Mouse (Mus musculus): ENCODE results near the gene Mgat3.

The Mgat3 gene

GRCm38 (mm10) chr15:80182072-80182700, 8.7 kb downstream of the Mgat3 start:
- no peak for DNase-seq

GRCm38 (mm10) chr15:80188927-80189326, 15.4 kb downstream of the Mgat3 start:
- DNase-seq = no peak

GRCm38 (mm10) chr15:80190075-80190474, 16.6 kb downstream of the Mgat3 start:
- DNase-seq = no peak

GRCm38 (mm10) chr15:80191585-80192245, 18.2 kb downstream of the Mgat3 start:
- no peak for DNase-seq

- DNase-seq = no peak
Measured at GRCm38 (mm10) chr15:80192246-80192585, 18.7 kb downstream of the Mgat3 start.

- no peak for DNase-seq
Measured at GRCm38 (mm10) chr15:80192847-80193246, 19.3 kb downstream of the Mgat3 start.

- DNase-seq = no peak
Measured at GRCm38 (mm10) chr15:80199556-80199955, 26.0 kb downstream of the Mgat3 start.

GRCm38 (mm10) chr15:80202111-80202775, 28.7 kb downstream of the Mgat3 start:
- DNase-seq = no peak

GRCm38 (mm10) chr15:80203406-80203805, 29.9 kb downstream of the Mgat3 start:
- peak; percentile 58 for DNase-seq

GRCm38 (mm10) chr15:80206057-80206565, 32.6 kb downstream of the Mgat3 start:
- no peak for DNase-seq

GRCm38 (mm10) chr15:80208446-80208845, 34.9 kb downstream of the Mgat3 start:
- DNase-seq = no peak

GRCm38 (mm10) chr15:80213688-80214087, 40.2 kb downstream of the Mgat3 start:
- DNase-seq = no peak

- peak; percentile 40 for DNase-seq
Measured at GRCm38 (mm10) chr15:80215716-80216479, 42.4 kb downstream of the Mgat3 start.

- DNase-seq = no peak
Measured at GRCm38 (mm10) chr15:80216480-80216820, 42.9 kb downstream of the Mgat3 start.

- DNase-seq = no peak
Measured at GRCm38 (mm10) chr15:80217476-80217875, 44.0 kb downstream of the Mgat3 start.

GRCm38 (mm10) chr15:80219211-80219610, 45.7 kb downstream of the Mgat3 start:
- DNase-seq = peak; percentile 57

GRCm38 (mm10) chr15:80219705-80220657, 46.5 kb downstream of the Mgat3 start:
- DNase-seq = no peak

- DNase-seq = no peak
Measured at GRCm38 (mm10) chr15:80221031-80221430, 47.5 kb downstream of the Mgat3 start.

- no peak for DNase-seq
Measured at GRCm38 (mm10) chr15:80223751-80224150, 50.2 kb downstream of the Mgat3 start.

GRCm38 (mm10) chr15:80225208-80225607, 51.7 kb downstream of the Mgat3 start:
- DNase-seq = peak; percentile 89

GRCm38 (mm10) chr15:80225796-80226195, 52.3 kb downstream of the Mgat3 start:
- peak; percentile 82 for DNase-seq
